ENCODE assay signal across 12 mouse cellular contexts in the genomic region with DNA sequence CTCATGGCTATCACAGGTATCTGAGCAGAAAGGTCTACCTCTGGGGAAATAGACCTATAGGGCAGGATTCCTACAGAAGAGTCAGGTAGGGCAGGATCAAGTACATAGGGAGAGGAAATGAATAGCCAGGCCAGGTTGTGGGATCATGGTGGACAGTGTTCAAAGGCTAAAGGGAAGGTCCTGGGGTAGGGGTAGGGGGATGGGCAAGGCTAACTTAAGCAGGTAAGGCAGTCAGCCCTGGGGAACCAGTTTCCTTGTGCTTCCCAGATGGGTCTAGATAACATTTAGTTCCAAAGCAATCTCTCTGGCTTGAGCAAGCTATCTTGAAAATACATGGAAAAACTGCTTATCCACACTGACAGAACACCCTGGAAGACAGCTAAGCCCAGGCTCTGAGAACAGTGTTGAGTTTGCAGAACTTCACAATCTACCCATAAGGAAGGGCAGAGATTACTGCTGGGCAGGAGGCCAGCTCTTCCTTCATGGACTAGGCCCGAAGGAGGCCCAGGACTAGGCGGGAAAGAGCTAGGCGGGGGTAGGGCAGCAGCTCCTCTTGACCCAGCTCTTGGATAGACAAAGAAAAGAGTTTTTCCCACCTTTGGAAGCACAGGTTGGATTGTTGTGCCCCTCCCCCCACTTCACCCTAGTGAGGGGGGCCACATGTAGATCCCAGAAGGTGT.
A peak's percentile ranks its signal among the peaks of the same experiment; 100 is the strongest.
DNase-seq lines count a peak whose midpoint lies in the region; ATAC-seq and TF ChIP-seq lines count a peak whose summit lies in the region.
"Had no signal": no experiment of that assay in that cellular context is flagged by ENCODE, and none has a peak within 500 bp of the region (broad histone marks: within the 10 kb centered on the region; RNA-seq: fewer than 3 reads in every experiment).

No protein-coding gene starts in this region.

- no peaks in the 10 kb centered on the region for H3K79me2 ChIP-seq in heart, adult 2 months (replicated peaks; ENCODE audit: control insufficient read depth, insufficient read depth, low read length)

- WGBS in heart, embryonic 11.5 days (ENCODE audit: insufficient replicate concordance), result 46% methylated on average over 3 of the region's 3 CpGs
- 63% methylated on average over 3 of the region's 3 CpGs for WGBS in heart, adult 2 months
- WGBS in kidney, embryonic 16.5 days, result 67% methylated on average over 3 of the region's 3 CpGs

- no peak for TF ChIP-seq CTCF in heart, adult 2 months (IDR thresholded peaks at IDR 0.05)

- H3K4me1 ChIP-seq in heart, embryonic 11.5 days (ENCODE audit: control insufficient read depth, insufficient read depth, low read length), result peaks cover 22% of the 10 kb centered on the region
- no peaks in the 10 kb centered on the region for H3K4me1 ChIP-seq in heart, adult 2 months (ENCODE audit: control insufficient read depth, insufficient read depth, low read length)
- peaks cover 26% of the 10 kb centered on the region for H3K4me1 ChIP-seq in kidney, embryonic 16.5 days (ENCODE audit: insufficient read depth, low read length)

- H3K27ac ChIP-seq in heart, embryonic 11.5 days (ENCODE audit: low read depth, low read length), result no peak overlapping the region
- H3K27ac ChIP-seq in heart, adult 2 months, result no peak overlapping the region
- H3K27ac ChIP-seq in kidney, embryonic 16.5 days (ENCODE audit: low read length), result no peak overlapping the region
- H3K27ac ChIP-seq: forebrain, embryonic 15.5 days; liver, embryonic 13.5 days; midbrain, embryonic 15.5 days had no signal

- ATAC-seq in heart, embryonic 11.5 days (replicated peaks; ENCODE audit: insufficient number of reproducible peaks, low FRiP score, low TSS enrichment), result peak; percentile 56; the same call in 1 of the 2 replicates
- no peak for ATAC-seq in kidney, embryonic 16.5 days (ENCODE audit: low FRiP score, low TSS enrichment)
- ATAC-seq in CD4-positive, CD25-positive, alpha-beta regulatory T cell, adult 4 months, result no peak
- ATAC-seq: midbrain, embryonic 15.5 days had no signal

- H3K9ac ChIP-seq in heart, embryonic 11.5 days (ENCODE audit: low read depth, low read length), result no peak overlapping the region
- no peak overlapping the region for H3K9ac ChIP-seq in heart, adult 2 months (ENCODE audit: low read depth, low read length)
- no peak overlapping the region for H3K9ac ChIP-seq in kidney, embryonic 16.5 days (replicated peaks; ENCODE audit: low read length)
- H3K9ac ChIP-seq: forebrain, embryonic 15.5 days; liver, embryonic 13.5 days; midbrain, embryonic 15.5 days had no signal

- peaks cover 4% of the 10 kb centered on the region; the same call in 1 of the 2 replicates for H3K9me3 ChIP-seq in heart, embryonic 11.5 days (replicated peaks; ENCODE audit: control insufficient read depth, low read length)
- H3K9me3 ChIP-seq in kidney, embryonic 16.5 days (ENCODE audit: low read length), result no peaks in the 10 kb centered on the region
- H3K9me3 ChIP-seq: forebrain, embryonic 15.5 days; liver, embryonic 13.5 days; midbrain, embryonic 15.5 days had no signal

- TF ChIP-seq EP300 in heart, adult 2 months (IDR thresholded peaks at IDR 0.05; ENCODE audit: insufficient read depth, low read depth, low read length), result no peak

- H3K4me2 ChIP-seq in heart, embryonic 11.5 days, result no peak overlapping the region
- H3K4me2 ChIP-seq in kidney, embryonic 16.5 days (replicated peaks; ENCODE audit: low read depth, low read length), result no peak overlapping the region
- H3K4me2 ChIP-seq: forebrain, embryonic 15.5 days; liver, embryonic 13.5 days; midbrain, embryonic 15.5 days had no signal

- DNase-seq in heart, adult 2 months, result no peak
- DNase-seq in kidney, postnatal 25 days, result peak; percentile 50 to 66
- DNase-seq in MN1 (ENCODE audit: low spot score), result peak; percentile 46
- peak; percentile 34 to 49 for DNase-seq in kidney, postnatal 36 days
- DNase-seq in right cerebral cortex, postnatal 25 days, result no peak
- DNase-seq: cerebellum, postnatal 25 days; liver, embryonic 13.5 days had no signal

- no peaks in the 10 kb centered on the region for H3K27me3 ChIP-seq in heart, embryonic 11.5 days (ENCODE audit: control insufficient read depth, insufficient read depth, low read length)
- no peaks in the 10 kb centered on the region for H3K27me3 ChIP-seq in heart, adult 2 months (ENCODE audit: control insufficient read depth, insufficient read depth, low read length)
- no peaks in the 10 kb centered on the region for H3K27me3 ChIP-seq in kidney, embryonic 16.5 days (ENCODE audit: insufficient read depth, low read length)
- H3K27me3 ChIP-seq: midbrain, embryonic 15.5 days had no signal

- no peak overlapping the region for H3K4me3 ChIP-seq in heart, embryonic 11.5 days (ENCODE audit: low read depth, low read length)
- no peak overlapping the region for H3K4me3 ChIP-seq in heart, adult 2 months
- H3K4me3 ChIP-seq in kidney, embryonic 16.5 days (ENCODE audit: low read length), result no peak overlapping the region
- H3K4me3 ChIP-seq: forebrain, embryonic 15.5 days; liver, embryonic 13.5 days; midbrain, embryonic 15.5 days had no signal

- intact Hi-C loops in heart, adult 2 months (cut with DNase I), result no loop called here

- H3K36me3 ChIP-seq in heart, embryonic 11.5 days (ENCODE audit: control insufficient read depth, insufficient read depth, low read length), result no peaks in the 10 kb centered on the region
- no peaks in the 10 kb centered on the region for H3K36me3 ChIP-seq in heart, adult 2 months (ENCODE audit: control insufficient read depth, insufficient read depth, low read length)
- H3K36me3 ChIP-seq in kidney, embryonic 16.5 days (ENCODE audit: insufficient read depth, low read length), result no peaks in the 10 kb centered on the region
- H3K36me3 ChIP-seq: forebrain, embryonic 15.5 days; liver, embryonic 13.5 days; midbrain, embryonic 15.5 days had no signal

- no peak for TF ChIP-seq POLR2A in heart, adult 2 months (IDR thresholded peaks at IDR 0.05; ENCODE audit: insufficient read depth, low read depth, low read length)

Comparison
In these comparisons a context has a peak if more than half of its experiments do, and no peak if none do; other contexts are left out.
1. DNase-seq: peak in kidney, postnatal 25 days (2 of 2), MN1 (single experiment) and kidney, postnatal 36 days (2 of 2); none in heart, adult 2 months (0 of 2) and right cerebral cortex, postnatal 25 days (single experiment).